Mouse (Mus musculus): ENCODE results near the gene 2410131K14Rik.

2410131K14Rik gene

GRCm38 (mm10) chr5:118244606-118245443, at the start of gene 2410131K14Rik, which contains the start of gene Rnft2:
Gene 2410131K14Rik (plus strand): TSS chr5:118245227.
Gene Rnft2 (minus strand): TSS chr5:118245116.
- peak; percentile 99 for DNase-seq (ENCODE audit: low spot score)

- DNase-seq (ENCODE audit: low spot score): no peak
Observed at GRCm38 (mm10) chr5:118197421-118197820, 47.6 kb upstream of the 2410131K14Rik start.

GRCm38 (mm10) chr5:118199670-118200069, 45.4 kb upstream of the 2410131K14Rik start:
- DNase-seq (ENCODE audit: low spot score): no peak

GRCm38 (mm10) chr5:118204675-118205440, 40.2 kb upstream of the 2410131K14Rik start:
- no peak for DNase-seq (ENCODE audit: low spot score)

- DNase-seq (ENCODE audit: low spot score): no peak
Observed at GRCm38 (mm10) chr5:118205852-118206251, 39.2 kb upstream of the 2410131K14Rik start.

GRCm38 (mm10) chr5:118214012-118214411, 31.0 kb upstream of the 2410131K14Rik start:
- peak; percentile 39 for DNase-seq (ENCODE audit: low spot score)

GRCm38 (mm10) chr5:118214418-118215154, 30.4 kb upstream of the 2410131K14Rik start:
- peak; percentile 96 for DNase-seq (ENCODE audit: low spot score)

GRCm38 (mm10) chr5:118217410-118217809, 27.6 kb upstream of the 2410131K14Rik start:
- peak; percentile 68 for DNase-seq (ENCODE audit: low spot score)

- DNase-seq (ENCODE audit: low spot score): no peak
Observed at GRCm38 (mm10) chr5:118223142-118223757, 21.8 kb upstream of the 2410131K14Rik start.

GRCm38 (mm10) chr5:118230071-118230611, 14.9 kb upstream of the 2410131K14Rik start:
- DNase-seq (ENCODE audit: low spot score): no peak

GRCm38 (mm10) chr5:118236891-118237290, 8.1 kb upstream of the 2410131K14Rik start:
- DNase-seq (ENCODE audit: low spot score): no peak

GRCm38 (mm10) chr5:118239671-118240070, 5.4 kb upstream of the 2410131K14Rik start:
- DNase-seq (ENCODE audit: low spot score): no peak

- DNase-seq (ENCODE audit: low spot score): peak; percentile 38
Observed at GRCm38 (mm10) chr5:118245606-118246308, 730 bp downstream of the 2410131K14Rik start.

GRCm38 (mm10) chr5:118247378-118247777, 2.4 kb downstream of the 2410131K14Rik start:
- DNase-seq (ENCODE audit: low spot score): no peak

- no peak for DNase-seq (ENCODE audit: low spot score)
Observed at GRCm38 (mm10) chr5:118250987-118251386, 6.0 kb downstream of the 2410131K14Rik start.

GRCm38 (mm10) chr5:118253551-118253950, 8.5 kb downstream of the 2410131K14Rik start:
- no peak for DNase-seq (ENCODE audit: low spot score)

- no peak for DNase-seq (ENCODE audit: low spot score)
Observed at GRCm38 (mm10) chr5:118256981-118257380, 12.0 kb downstream of the 2410131K14Rik start.

GRCm38 (mm10) chr5:118259152-118259551, 14.1 kb downstream of the 2410131K14Rik start:
- DNase-seq (ENCODE audit: low spot score): peak; percentile 85

GRCm38 (mm10) chr5:118259636-118260035, 14.6 kb downstream of the 2410131K14Rik start:
- no peak for DNase-seq (ENCODE audit: low spot score)

- DNase-seq (ENCODE audit: low spot score): no peak
Observed at GRCm38 (mm10) chr5:118260055-118260454, 15.0 kb downstream of the 2410131K14Rik start.

GRCm38 (mm10) chr5:118260642-118261041, 15.6 kb downstream of the 2410131K14Rik start:
- no peak for DNase-seq (ENCODE audit: low spot score)

All from MN1 (cell line).